Mouse (Mus musculus) embryo, embryonic 10.5 days (tissue): ENCODE data around the gene Smyd1.

Experiments
- DNase-seq: peaks from one replicate; pipeline ENCODE4 v3.0.0-alpha.2; 2015; ENCODE audit warnings: low spot score

Smyd1 gene

GRCm38 (mm10) chr6:71203674-71204073 is 118.4 kb downstream of the Smyd1 start:
- DNase-seq: no peak

GRCm38 (mm10) chr6:71201925-71202324 is 120.1 kb downstream of the Smyd1 start:
- no peak for DNase-seq

GRCm38 (mm10) chr6:71199612-71200011 is 122.4 kb downstream of the Smyd1 start, which contains the start of gene Fabp1:
TSS of gene Fabp1 (plus strand) at chr6:71199827.
- no peak for DNase-seq

- no peak for DNase-seq
Measured at GRCm38 (mm10) chr6:71197636-71198535, 124.1 kb downstream of the Smyd1 start.

- DNase-seq: no peak
Measured at GRCm38 (mm10) chr6:71196107-71196506, 125.9 kb downstream of the Smyd1 start.

- no peak for DNase-seq
Measured at GRCm38 (mm10) chr6:71193151-71193740, 128.8 kb downstream of the Smyd1 start.

GRCm38 (mm10) chr6:71190501-71190900 is 131.5 kb downstream of the Smyd1 start:
- DNase-seq: no peak

- peak; percentile 8 for DNase-seq
Measured at GRCm38 (mm10) chr6:71189578-71189977, 132.5 kb downstream of the Smyd1 start.

- DNase-seq: no peak
Measured at GRCm38 (mm10) chr6:71184941-71185604, 137.0 kb downstream of the Smyd1 start.

- no peak for DNase-seq
Measured at GRCm38 (mm10) chr6:71180596-71180995, 141.4 kb downstream of the Smyd1 start.

GRCm38 (mm10) chr6:71172812-71173580 is 149.0 kb downstream of the Smyd1 start:
- DNase-seq: no peak

GRCm38 (mm10) chr6:71166551-71167169 is 155.4 kb downstream of the Smyd1 start:
- DNase-seq: peak; percentile 69

GRCm38 (mm10) chr6:71164394-71164793 is 157.6 kb downstream of the Smyd1 start:
- peak; percentile 20 for DNase-seq
